Mouse (Mus musculus) heart, postnatal 0 days (tissue): ENCODE results near the gene Pole2.

ENCODE experiments used
- CTCF ChIP-seq: IDR thresholded peaks from 2 replicates; pipeline ENCODE4 v1.5.1; 2016; ENCODE audit warnings: antibody characterized with exemption, control low read depth, low read depth
- EP300 ChIP-seq: IDR thresholded peaks from 2 replicates; pipeline ENCODE4 v1.6.1; 2016; ENCODE audit warnings: antibody characterized with exemption, low read depth

GRCm38 (mm10) chr12:69241771-69242431, 13.9 kb upstream of the Pole2 start:
- TF ChIP-seq EP300, result no peak
- no peak for TF ChIP-seq CTCF
